35 mouse cellular contexts compared by ENCODE assay signal in the genomic region with DNA sequence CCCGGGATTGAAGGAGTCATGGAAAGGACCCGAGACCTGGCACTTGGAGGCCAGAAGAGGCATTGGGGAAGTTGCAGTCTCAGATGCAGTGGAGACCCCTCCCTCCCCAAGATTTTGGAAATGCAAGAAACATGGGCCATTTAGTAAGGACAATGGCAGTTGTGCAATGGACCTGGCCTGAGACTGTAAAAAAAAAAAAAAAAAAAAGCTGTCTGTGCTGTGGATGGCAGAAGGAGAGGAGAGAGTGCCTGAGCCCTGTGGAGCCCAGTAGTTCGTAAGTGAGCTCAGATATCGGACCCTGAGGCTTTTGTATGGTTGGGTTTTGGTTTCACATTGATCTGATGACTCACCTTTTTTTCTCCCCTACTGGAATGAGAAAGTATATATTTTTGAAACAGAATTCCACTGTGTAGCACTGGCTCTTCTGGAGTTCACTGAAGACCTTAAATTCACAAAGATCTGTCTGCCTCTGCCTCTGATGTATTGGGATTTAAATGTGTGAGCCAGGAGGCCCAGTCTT. TPM values are rescaled to one million over a fixed set of nuclear protein-coding genes. Genes with fewer than 3 reads are reported as not detected.
DNase-seq lines count a peak whose midpoint lies in the region; ATAC-seq and TF ChIP-seq lines count a peak whose summit lies in the region.
"Had no signal": no experiment of that assay in that cellular context is flagged by ENCODE, and none has a peak within 500 bp of the region (broad histone marks: within the 10 kb centered on the region; RNA-seq: fewer than 3 reads in every experiment).

No protein-coding gene starts in this region.

- 0 out of 2 replicates have a peak, but pooled peaks have one; percentile 29 for ATAC-seq in common myeloid progenitor, adult 5-6 weeks (replicated peaks; ENCODE audit: low read depth, poor library complexity, severe bottlenecking)
- peak; percentile 37; the same call in 1 of the 2 replicates for ATAC-seq in megakaryocyte progenitor cell, adult 5-6 weeks (replicated peaks; ENCODE audit: poor library complexity)
- ATAC-seq in liver, embryonic 11.5 days (replicated peaks; ENCODE audit: low FRiP score) = no peak
- ATAC-seq: CD4-positive, CD25-positive, alpha-beta regulatory T cell, adult 4 months; forebrain, embryonic 13.5 days; forebrain, embryonic 16.5 days; hindbrain, embryonic 16.5 days; inflammation-experienced regulatory T-cells, adult 6 months; intestine, embryonic 16.5 days had no signal

- no peak overlapping the region for H3K9ac ChIP-seq in CH12.LX (ENCODE audit: insufficient read depth, low read depth)
- no peak overlapping the region for H3K9ac ChIP-seq in liver, embryonic 11.5 days (ENCODE audit: low read depth, low read length)
- H3K9ac ChIP-seq: embryonic facial prominence, embryonic 13.5 days; forebrain, embryonic 13.5 days; hindbrain, embryonic 13.5 days had no signal

- TF ChIP-seq EP300 in CH12.LX (IDR thresholded peaks at IDR 0.05; ENCODE audit: low read length) = no peak

- TF ChIP-seq POLR2A in CH12.LX (IDR thresholded peaks at IDR 0.05; ENCODE audit: low read depth, low read length) = no peak

- no peaks in the 10 kb centered on the region for H3K9me3 ChIP-seq in CH12.LX (replicated peaks; ENCODE audit: low read length)
- no peaks in the 10 kb centered on the region for H3K9me3 ChIP-seq in liver, embryonic 11.5 days (ENCODE audit: control insufficient read depth, low read length)
- H3K9me3 ChIP-seq: embryonic facial prominence, embryonic 10.5 days; embryonic facial prominence, embryonic 13.5 days had no signal

- in situ Hi-C loops in CH12.LX (cut with MboI; ENCODE audit: low pct_ligation_motif_present, low pct_unique_long_range_greater_than_20kb, low sequenced_read_pairs) = no loop called here

- peaks cover 2 to 24% of the 10 kb centered on the region in 2 experiments for H3K4me1 ChIP-seq in CH12.LX (ENCODE audit: control insufficient read depth in 1 of 2, insufficient read depth in 2 of 2)
- H3K4me1 ChIP-seq in liver, embryonic 11.5 days (replicated peaks; ENCODE audit: control insufficient read depth, insufficient read depth, low read length) = 0 out of 2 replicates have a peak, but pooled peaks cover 3% of the 10 kb centered on the region

- H3K79me2 ChIP-seq in CH12.LX (replicated peaks; ENCODE audit: control insufficient read depth, extremely low read depth, insufficient read depth, poor library complexity, severe bottlenecking) = no peaks in the 10 kb centered on the region

- no peak for TF ChIP-seq RAD21 in CH12.LX (IDR thresholded peaks at IDR 0.05; ENCODE audit: low read depth, low read length)

- no peak overlapping the region for H3K4me3 ChIP-seq in CH12.LX (replicated peaks in 1 of 3; ENCODE audit: low read depth in 2 of 3, low read length in 2 of 3, poor library complexity in 1 of 3)
- H3K4me3 ChIP-seq in liver, embryonic 11.5 days (ENCODE audit: low read depth, low read length) = no peak overlapping the region
- H3K4me3 ChIP-seq: embryonic facial prominence, embryonic 10.5 days; embryonic facial prominence, embryonic 13.5 days; erythroblast, embryonic 14.5 days; forebrain, embryonic 13.5 days; hindbrain, embryonic 10.5 days; hindbrain, embryonic 13.5 days had no signal

- no peaks in the 10 kb centered on the region for H3K36me3 ChIP-seq in CH12.LX (replicated peaks in 1 of 2; ENCODE audit: control insufficient read depth in 1 of 2, insufficient read depth in 1 of 2, low read length in 1 of 2)
- no peaks in the 10 kb centered on the region for H3K36me3 ChIP-seq in liver, embryonic 11.5 days (ENCODE audit: control insufficient read depth, insufficient read depth, low read length)
- H3K36me3 ChIP-seq: embryonic facial prominence, embryonic 10.5 days; embryonic facial prominence, embryonic 13.5 days; hindbrain, embryonic 10.5 days; hindbrain, embryonic 13.5 days had no signal

- DNase-seq in 3T3-L1 (ENCODE audit: low read depth, low spot score) (peak; percentile 62), CH12.LX (ENCODE audit: extremely low read depth) (no peak)
- DNase-seq in liver, embryonic 11.5 days (ENCODE audit: low spot score) = no peak
- DNase-seq in kidney, adult 8-10 months = no peak
- no peak for DNase-seq in right cerebral cortex, postnatal 25 days
- DNase-seq in embryo, embryonic 10.5 days (ENCODE audit: low spot score) = no peak
- DNase-seq: adrenal gland, adult 8-10 months; adrenal gland, postnatal 25 days; cerebellum, adult 11-12 months; cerebellum, adult 8-10 months; cerebellum, postnatal 14 days; embryo, embryonic 11 days; gastrocnemius, postnatal 10 days; gastrocnemius, postnatal 36 days; heart, adult 11 months; heart, postnatal 36 days had no signal

- dilution Hi-C loops in CH12.LX (cut with MboI; ENCODE audit: extremely low pct_ligation_motif_present, extremely low pct_unique_long_range_greater_than_20kb, low sequenced_read_pairs) = no loop called here

- H3K4me2 ChIP-seq in CH12.LX (ENCODE audit: insufficient read depth, low read depth, poor library complexity, severe bottlenecking) = no peak overlapping the region
- no peak overlapping the region for H3K4me2 ChIP-seq in liver, embryonic 11.5 days
- H3K4me2 ChIP-seq: embryonic facial prominence, embryonic 13.5 days; forebrain, embryonic 13.5 days; heart, embryonic 11.5 days; hindbrain, embryonic 13.5 days had no signal

- H3K27ac ChIP-seq in CH12.LX (ENCODE audit: insufficient read depth, low read depth) = no peak overlapping the region
- H3K27ac ChIP-seq in liver, embryonic 11.5 days (ENCODE audit: low read depth, low read length) = no peak overlapping the region
- H3K27ac ChIP-seq: embryonic facial prominence, embryonic 10.5 days; embryonic facial prominence, embryonic 13.5 days; forebrain, embryonic 13.5 days; hindbrain, embryonic 10.5 days; hindbrain, embryonic 13.5 days had no signal

- H3K27me3 ChIP-seq in CH12.LX (replicated peaks) = no peaks in the 10 kb centered on the region
- no peaks in the 10 kb centered on the region for H3K27me3 ChIP-seq in liver, embryonic 11.5 days (replicated peaks; ENCODE audit: control insufficient read depth, insufficient read depth, low read length)
- H3K27me3 ChIP-seq: embryonic facial prominence, embryonic 13.5 days; forebrain, embryonic 13.5 days; hindbrain, embryonic 13.5 days had no signal

- TF ChIP-seq CTCF in CH12.LX (conservative IDR thresholded peaks at IDR 0.05 in 1 of 2, IDR thresholded peaks at IDR 0.05 in 1 of 2; ENCODE audit: low read depth in 2 of 2, low read length in 2 of 2) = no peak

- WGBS in liver, embryonic 11.5 days = 86% methylated on average over 4 of the region's 4 CpGs

TF ChIP-seq in CH12.LX, 34 proteins besides CTCF, POLR2A, EP300 and RAD21:
- peak; percentile 39; the same call in 1 of the 2 replicates for TF ChIP-seq ZNF384 (IDR thresholded peaks at IDR 0.05; ENCODE audit: low read depth, low read length)
- no peak for TF ChIP-seq E2F4 (IDR thresholded peaks at IDR 0.05; ENCODE audit: insufficient replicate concordance, low read depth, low read length)
- no peak for TF ChIP-seq ETS1 (conservative IDR thresholded peaks at IDR 0.05; ENCODE audit: low read depth, low read length)
- no peak for TF ChIP-seq IRF4 (IDR thresholded peaks at IDR 0.05; ENCODE audit: low read depth, low read length)
- TF ChIP-seq MYC (IDR thresholded peaks at IDR 0.05; ENCODE audit: low read depth, low read length) = no peak

RNA-seq across cellular contexts. Expression of gene Tuba1a, which starts 5.5 kb away (rescaled TPM):
- total RNA-seq in CH12.LX (2012; rRNA removed) (153 and 181 TPM in 2 replicates), CH12.LX (2014; rRNA removed) (438 and 533 TPM in 2 replicates)
- polyA plus RNA-seq in CH12.LX (2012; ENCODE audit: insufficient read length, low read depth) = 254 and 283 TPM in 2 replicates
- 25.4 and 32.0 TPM in 2 replicates for total RNA-seq in common myeloid progenitor, adult 5-6 weeks (2017)
- total RNA-seq in megakaryocyte progenitor cell, adult 5-6 weeks (2015) = 30.3 and 33.5 TPM in 2 replicates
- total RNA-seq in megakaryocyte progenitor cell, adult 5-6 weeks (2017) = 15.3 and 22.2 TPM in 2 replicates
- polyA plus RNA-seq in liver, embryonic 11.5 days (2014; fragmentation: Nextera tagmentation; extraction: Ambion mirVana) = 419 and 432 TPM in 2 replicates

RNA-seq across cellular contexts. Expression of gene Gm49450, which starts 5.6 kb away (rescaled TPM):
- total RNA-seq in CH12.LX (2012; rRNA removed) (0.38 TPM in 1 of 2 replicates, not detected in the other), CH12.LX (2014; rRNA removed) (0.81 and 4.7 TPM in 2 replicates)
- 125 TPM in 1 of 2 replicates, not detected in the other for polyA plus RNA-seq in CH12.LX (2012; ENCODE audit: insufficient read length, low read depth)
- 1.9 and 18.7 TPM in 2 replicates for total RNA-seq in common myeloid progenitor, adult 5-6 weeks (2017)
- 0.69 and 1.1 TPM in 2 replicates for total RNA-seq in megakaryocyte progenitor cell, adult 5-6 weeks (2015)
- total RNA-seq in megakaryocyte progenitor cell, adult 5-6 weeks (2017) = not detected in 2 replicates
- polyA plus RNA-seq in liver, embryonic 11.5 days (2014; fragmentation: Nextera tagmentation; extraction: Ambion mirVana) = not detected in 2 replicates
- total RNA-seq: adrenal gland, adult 8-10 months; adrenal gland, postnatal 25 days; ES-E14; gastrocnemius, adult 18-20 months; gastrocnemius, postnatal 10 days; gastrocnemius, postnatal 36 days; heart, adult 8-10 months; heart, postnatal 36 days had no signal
- polyA plus RNA-seq: CD4-positive, CD25-positive, alpha-beta regulatory T cell, adult 4 months; embryonic facial prominence, embryonic 10.5 days; embryonic facial prominence, embryonic 13.5 days; erythroblast, embryonic 14.5 days; forebrain, embryonic 13.5 days; forebrain, embryonic 16.5 days; heart, embryonic 11.5 days; heart, embryonic 14.5 days; heart, postnatal 0 days; hindbrain, embryonic 10.5 days; hindbrain, embryonic 13.5 days; hindbrain, embryonic 16.5 days; inflammation-experienced regulatory T-cells, adult 6 months; intestine, embryonic 16.5 days had no signal

RNA-seq across cellular contexts. Expression of gene Tuba1b, which starts 24.6 kb away (rescaled TPM):
- total RNA-seq in CH12.LX (2012; rRNA removed) (1,149 and 1,670 TPM in 2 replicates), CH12.LX (2014; rRNA removed) (2,803 and 2,960 TPM in 2 replicates)
- 2,789 and 2,851 TPM in 2 replicates for polyA plus RNA-seq in CH12.LX (2012; ENCODE audit: insufficient read length, low read depth)
- 776 and 824 TPM in 2 replicates for total RNA-seq in common myeloid progenitor, adult 5-6 weeks (2017)
- 2,787 and 2,962 TPM in 2 replicates for total RNA-seq in megakaryocyte progenitor cell, adult 5-6 weeks (2015)
- 767 and 827 TPM in 2 replicates for total RNA-seq in megakaryocyte progenitor cell, adult 5-6 weeks (2017)
- polyA plus RNA-seq in liver, embryonic 11.5 days (2014; fragmentation: Nextera tagmentation; extraction: Ambion mirVana) = 1,854 and 2,015 TPM in 2 replicates

RNA-seq across cellular contexts. Expression of gene Lmbr1l, which starts 40.9 kb away (rescaled TPM):
- total RNA-seq in CH12.LX (2012; rRNA removed) = 19.7 and 23.4 TPM in 2 replicates
- total RNA-seq in CH12.LX (2014; rRNA removed) = 27.5 and 30.4 TPM in 2 replicates
- 22.4 and 27.9 TPM in 2 replicates for polyA plus RNA-seq in CH12.LX (2012; ENCODE audit: insufficient read length, low read depth)
- total RNA-seq in common myeloid progenitor, adult 5-6 weeks (2017) = 0.97 and 9.0 TPM in 2 replicates
- total RNA-seq in megakaryocyte progenitor cell, adult 5-6 weeks (2015) = 5.2 and 5.6 TPM in 2 replicates
- 3.8 and 9.4 TPM in 2 replicates for total RNA-seq in megakaryocyte progenitor cell, adult 5-6 weeks (2017)
- polyA plus RNA-seq in liver, embryonic 11.5 days (2014; fragmentation: Nextera tagmentation; extraction: Ambion mirVana) = 1.6 and 2.8 TPM in 2 replicates
